Mouse (Mus musculus) frontal cortex, postnatal 14 days (tissue): ENCODE results near the gene Slc25a47.

ENCODE experiments used
- DNase-seq, 2 experiments: peaks; one replicate each; pipeline ENCODE4 v3.0.0; 2022; ENCODE audit warnings: low spot score in 2 of 2

Slc25a47 gene

DNA sequence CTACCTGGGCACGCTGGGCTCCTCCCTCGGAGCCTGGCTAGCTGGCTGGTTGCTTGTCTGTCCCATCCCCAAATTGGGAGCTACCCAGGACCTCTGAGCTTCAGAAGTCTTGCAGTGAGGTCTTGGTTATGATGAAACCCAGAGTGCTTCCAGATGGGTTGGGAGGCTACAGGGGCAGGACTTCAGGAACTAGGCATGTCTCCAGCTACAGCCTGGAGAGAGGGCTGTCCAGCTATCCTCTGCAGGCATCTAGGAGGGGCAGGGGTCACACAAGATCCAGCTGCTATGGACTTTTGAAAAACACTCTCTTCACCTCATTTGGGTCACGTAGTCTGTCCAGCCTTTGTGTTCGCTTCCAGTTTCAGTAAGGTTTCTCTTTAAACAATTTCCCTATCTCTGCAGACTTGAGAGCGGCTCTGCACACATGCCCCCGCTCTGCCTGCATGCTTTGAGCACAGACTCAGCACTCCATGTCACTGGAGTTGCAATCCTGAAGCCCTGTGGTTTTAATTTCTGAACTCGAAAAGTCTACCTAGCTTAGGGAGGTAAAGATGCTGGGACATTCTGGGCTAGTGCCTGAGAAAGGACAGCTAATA, 21.8 kb downstream of the Slc25a47 start:
- no peak for DNase-seq

DNA sequence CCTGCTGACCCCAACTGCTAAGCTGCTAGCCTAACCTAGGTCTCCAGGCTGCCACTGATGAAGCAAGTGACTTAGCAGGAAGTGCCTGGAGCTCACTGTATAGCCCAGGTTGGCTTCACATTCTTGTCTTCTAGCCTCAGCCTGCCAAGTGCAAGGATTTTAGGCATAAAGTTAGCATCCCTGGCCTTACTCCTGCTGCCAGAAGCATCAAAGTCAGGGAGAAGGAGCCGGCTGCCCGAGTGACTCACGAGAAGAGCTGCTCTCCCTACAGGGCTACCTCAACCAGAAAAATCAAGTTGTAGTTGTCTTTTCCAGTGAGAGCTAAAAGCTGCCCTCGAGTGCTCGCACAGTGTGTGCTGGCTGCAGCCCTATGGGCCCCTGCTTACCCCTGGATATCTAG, 22.6 kb downstream of the Slc25a47 start:
- no peak for DNase-seq

DNA sequence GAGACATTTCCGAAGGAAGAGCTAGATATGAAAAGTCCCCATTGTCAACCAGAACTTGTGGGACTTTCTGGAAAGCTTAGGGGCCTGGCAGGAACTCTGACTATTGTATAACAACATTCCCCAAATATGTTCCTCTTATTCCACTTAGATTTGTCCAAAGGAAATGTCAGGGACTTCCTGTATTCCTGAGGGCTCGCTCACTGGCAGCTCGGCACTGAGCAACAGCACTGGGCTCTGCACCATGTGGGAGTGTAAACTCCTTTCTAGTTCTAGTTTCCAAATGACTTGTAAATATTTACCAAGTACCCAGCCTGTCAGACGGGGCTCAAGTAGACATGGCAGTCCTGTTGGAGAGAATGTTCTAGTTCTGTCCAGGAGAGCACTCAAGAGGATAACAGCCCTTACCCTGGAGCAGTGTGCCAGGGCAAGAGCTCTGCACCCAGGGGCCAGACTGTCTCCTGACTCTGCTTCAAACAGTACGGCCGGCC, 29.2 kb downstream of the Slc25a47 start:
- no peak for DNase-seq

DNA sequence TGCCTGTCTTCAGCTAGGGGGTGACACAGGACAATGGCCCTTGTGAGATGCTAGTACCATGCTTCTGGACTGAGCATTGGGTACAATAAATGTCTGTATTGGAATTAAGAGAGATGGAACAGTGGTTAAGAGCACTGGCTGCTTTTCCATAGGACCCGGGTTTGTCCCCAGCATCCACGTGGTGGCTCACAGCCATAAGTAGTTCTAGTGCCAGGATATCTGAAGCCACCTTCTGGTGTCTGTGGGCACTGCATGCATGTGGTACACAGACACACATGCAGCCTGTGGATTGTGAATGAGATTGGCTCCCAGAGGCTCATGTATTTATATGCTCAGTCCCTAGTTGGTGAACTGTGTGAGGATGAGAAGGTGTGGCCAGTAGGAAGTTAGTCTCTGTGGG, 33.7 kb downstream of the Slc25a47 start:
- no peak for DNase-seq

DNA sequence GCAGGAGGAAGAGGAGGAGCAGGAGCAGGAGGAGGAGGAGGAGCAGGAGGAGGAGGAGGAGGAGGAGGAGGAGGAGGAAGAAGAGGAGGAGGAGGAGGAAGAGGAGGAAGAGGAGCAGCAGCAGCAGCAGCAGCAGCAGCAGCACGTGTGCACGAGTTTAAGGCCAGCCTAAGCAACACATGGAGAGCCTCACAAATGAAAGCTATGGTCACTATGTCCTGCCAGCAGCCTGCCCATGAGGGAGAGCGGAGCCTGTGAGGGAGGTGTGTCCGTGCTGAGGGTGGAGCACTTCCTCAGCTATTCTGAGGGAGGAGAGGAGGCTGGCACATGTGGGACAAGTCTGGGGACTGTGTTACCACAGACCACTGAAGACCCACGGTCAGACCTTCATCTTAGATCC, 37.3 kb downstream of the Slc25a47 start:
- DNase-seq: no peak

DNA sequence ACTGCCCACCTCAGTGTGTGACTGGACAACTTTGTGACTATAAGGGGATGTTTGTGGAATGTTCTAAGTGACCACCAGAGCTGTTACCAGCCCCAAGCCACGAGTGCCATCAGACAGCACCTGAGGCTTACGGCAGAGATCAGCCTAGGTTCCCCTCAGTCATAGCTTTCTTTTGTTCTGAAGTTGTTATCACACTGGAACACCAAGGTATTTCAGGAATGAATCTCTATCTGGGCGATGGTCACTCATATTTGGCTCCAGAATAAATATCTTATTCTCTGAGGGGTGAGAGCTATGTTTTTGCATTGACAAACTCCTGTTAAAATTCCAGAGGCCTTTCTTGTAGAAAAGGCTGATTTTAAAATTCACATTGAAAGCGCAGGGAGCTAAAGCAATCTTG, 43.3 kb downstream of the Slc25a47 start:
- no peak for DNase-seq

DNA sequence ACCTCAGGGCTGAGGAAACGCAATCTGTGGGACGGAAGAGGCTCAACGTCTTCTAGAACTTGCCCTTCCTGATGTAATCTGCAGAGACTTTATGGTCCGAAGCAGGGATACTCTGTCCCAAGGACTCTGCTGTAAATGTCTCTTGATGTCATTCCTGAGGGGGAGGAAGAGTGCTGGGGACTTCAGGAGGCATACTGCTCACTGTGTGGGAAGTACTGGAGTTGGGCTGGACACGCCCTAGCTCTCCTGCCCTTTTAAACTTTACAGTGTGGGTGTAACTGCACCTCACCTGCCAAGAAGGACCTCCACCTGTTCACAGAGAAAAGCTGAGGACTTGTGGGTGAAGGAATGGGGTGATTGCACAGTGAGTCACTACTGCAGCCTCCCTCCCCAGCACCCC, 44.8 kb downstream of the Slc25a47 start:
- no peak for DNase-seq

DNA sequence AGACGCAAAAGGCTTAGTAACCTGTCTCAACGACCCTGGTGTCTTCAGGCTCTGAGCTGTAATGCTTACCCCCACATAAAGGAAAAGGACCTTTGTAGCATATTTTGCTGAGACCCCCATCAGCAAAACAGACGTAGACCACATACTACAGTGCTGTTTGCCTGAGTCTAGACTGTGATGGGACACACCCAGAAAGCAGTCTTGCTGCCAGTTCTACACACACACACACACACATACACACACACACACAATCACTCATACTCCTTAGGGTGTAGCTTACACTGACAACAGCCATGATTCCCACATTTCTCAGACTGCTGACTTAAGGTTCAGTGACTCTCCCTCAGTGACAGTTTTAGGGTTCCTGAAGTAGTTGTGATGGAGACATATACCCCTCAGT, 45.3 kb downstream of the Slc25a47 start:
- no peak for DNase-seq

DNA sequence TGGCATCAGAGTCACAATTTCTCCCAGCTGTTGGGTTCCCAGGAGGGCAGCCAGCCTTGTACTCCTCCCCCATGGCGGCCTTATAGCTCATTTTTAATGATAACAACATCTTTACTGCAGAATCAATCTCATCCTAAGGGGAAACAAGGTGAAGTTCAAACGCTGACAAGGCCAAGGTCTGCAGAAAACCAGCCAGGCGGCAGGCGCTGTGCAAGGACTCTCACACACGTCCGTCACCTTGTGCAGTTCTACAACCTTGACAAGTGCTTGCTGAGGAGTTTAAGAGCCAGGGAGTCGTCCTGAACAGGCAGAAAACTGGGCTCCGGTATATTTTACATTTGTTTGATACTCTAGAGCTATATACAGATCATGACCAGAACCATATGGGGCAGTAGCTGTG, 46.9 kb downstream of the Slc25a47 start:
- no peak for DNase-seq

DNA sequence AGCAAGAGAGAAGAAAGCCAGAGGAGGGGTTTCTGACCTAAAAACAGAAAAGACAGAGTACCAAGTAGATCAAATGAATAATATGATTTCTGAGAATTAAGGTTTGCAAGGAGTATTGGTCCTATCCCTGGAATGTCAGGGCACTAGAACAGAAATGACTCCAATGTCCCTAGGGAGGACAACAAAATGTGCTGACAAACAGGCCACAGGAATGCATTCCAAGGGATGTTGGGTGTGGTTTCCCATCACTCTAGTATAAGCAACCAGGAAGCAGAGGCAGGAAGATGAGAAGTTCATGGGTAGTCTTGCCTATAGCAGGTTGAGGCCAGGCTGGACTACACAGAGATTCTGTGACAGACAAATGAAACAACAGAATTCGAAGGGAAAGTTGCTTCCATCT, 50.1 kb downstream of the Slc25a47 start:
- DNase-seq: no peak

DNA sequence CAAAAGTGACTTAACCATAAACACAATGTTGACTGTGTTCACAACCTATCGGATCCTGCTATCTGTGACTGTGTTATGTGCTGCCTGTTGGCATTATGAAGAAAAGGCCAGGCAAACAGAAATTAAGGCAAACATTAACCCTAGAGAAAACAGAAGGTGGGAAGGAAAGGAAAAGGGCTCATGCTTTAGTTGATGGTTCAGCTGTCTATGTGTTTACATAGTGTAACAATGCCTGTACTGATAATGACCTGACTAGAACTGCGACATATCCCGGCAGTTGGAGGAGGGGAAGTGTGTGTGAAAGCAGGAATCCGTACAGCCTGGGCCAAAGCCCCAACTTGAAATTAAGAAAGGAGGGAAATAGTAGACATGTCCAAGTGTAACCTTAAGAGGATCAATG, 51.2 kb downstream of the Slc25a47 start:
- no peak for DNase-seq

DNA sequence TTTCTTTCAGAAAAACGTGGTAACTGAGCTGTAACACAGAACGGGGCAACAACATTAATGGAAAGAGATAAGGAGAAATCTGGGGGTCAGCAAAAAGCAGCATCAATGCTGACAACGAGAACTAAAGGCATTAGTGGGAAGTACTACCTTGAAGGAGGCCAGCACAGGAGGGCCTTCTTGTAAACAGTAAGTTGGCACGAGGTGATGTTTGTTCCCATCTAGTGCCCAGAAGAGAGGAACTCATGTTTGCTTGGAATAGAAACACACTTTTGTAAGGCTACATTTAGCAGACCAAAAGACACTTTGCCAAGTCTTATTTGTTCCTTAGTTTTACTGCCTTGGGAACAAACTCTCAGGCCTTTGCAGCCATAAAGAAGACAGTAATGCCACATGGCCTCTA, 52.8 kb downstream of the Slc25a47 start:
- no peak for DNase-seq

DNA sequence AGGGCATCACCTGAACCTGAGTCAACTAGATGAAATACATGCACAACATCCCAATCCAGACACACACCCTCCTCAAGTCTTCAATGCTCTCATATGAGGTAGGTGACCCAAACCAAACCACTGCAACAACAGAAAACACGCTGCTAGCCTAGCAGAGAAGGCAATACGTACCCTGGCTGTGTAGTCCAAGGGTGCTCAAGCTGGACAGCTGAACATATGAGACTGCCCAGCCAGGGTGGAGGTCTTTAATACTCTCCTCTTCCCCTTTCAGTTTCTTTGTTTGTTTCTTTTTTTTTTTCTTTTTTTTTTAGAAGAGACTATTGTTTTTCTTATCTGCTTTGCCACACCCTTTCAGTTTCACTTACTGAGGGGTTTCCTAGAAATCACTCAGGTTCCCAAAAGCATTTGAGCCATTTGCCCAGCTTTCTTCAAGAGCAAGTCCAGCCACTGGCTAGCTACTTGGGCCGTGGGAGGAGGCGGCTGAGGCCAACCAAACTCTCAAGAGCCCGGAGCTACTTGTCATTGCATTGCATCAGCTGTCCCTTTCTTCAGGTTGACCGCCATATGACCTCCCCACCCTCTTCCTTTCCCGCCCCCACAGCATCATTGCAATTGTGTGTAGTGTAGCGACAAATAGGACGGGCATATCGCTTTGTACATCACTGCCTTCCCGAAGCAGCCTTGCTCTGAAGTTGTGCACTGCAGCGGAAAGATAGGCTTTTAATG, 57.3 kb downstream of the Slc25a47 start, which contains the start of gene Wdr25:
Gene Wdr25 (plus strand): TSS at position 643 of the 726 bp plus-strand sequence.
- DNase-seq: no peak

DNA sequence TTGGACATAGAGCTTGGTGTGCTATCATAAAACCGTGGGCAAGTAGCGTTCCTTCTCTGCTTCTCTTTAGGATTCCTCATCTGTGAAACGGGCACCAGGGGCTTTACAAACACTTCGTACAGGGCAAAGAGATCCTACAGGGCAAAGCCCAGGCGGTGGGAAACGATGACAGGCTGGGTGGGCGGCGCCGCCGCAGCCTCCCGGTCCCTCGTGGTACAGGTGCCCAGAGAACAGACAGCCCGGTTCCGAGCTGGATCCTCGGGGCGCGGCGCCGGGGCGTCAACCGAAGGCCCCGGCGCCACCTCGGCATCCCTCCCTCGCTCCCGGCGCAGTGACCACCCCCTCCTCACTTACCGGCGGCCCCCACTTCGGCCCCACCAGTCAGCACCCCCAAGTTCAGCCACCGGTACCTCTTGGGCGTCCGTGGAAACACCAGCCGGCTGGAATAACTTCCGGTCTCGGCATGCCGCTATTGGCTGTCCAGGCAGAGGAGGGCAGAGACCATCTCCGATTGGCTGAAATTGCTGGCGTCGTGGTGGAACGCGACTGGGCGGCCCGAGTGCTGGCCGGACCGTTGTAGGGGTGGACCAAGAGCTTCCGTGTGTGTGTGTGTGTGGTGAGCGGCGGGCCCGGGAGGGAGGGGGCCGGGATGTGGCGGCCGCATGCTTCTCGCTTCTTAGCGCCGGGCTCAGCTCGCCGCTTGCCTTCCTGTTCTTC, 58.0 kb downstream of the Slc25a47 start, which contains the start of gene Wars:
Gene Wars (minus strand): TSS at position 460 of the 717 bp plus-strand sequence.
- peak; percentile 94 to 96 for DNase-seq

DNA sequence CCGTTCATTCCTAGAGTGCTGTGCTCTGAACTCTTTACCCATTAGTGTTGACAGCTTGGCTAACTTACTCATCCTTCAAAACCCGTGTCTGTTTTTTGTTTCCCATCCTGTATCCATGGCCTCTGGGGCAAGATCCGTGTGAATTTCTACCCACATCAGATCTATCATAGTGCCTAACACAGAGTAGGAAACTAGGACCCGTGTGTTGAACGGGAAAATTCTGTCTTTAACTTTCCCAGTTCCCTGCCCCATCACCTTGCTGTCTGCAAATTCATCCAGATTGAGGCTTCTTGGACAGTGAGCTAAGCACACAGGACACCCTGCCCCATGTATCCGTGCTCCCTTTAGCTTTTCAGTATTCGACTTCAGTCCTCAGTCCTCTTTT, 58.6 kb downstream of the Slc25a47 start:
- DNase-seq: no peak

DNA sequence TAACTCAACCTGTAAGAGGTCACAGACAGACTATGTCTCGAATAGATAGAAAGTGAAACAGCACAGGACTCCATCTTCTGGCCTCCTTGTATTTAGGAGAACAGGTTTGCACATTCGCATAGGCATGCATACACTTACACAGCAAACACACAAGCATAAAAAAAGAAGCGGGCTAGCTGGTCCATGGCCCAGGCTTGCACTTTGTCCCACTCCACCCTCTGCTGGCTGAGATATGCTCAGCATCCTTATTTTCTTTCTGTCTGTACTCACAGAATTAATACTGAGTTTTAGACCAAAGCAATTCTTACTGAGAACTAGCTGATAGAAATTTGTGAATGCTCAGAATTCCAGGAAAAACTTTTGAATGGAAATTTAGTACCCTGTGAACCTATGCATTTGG, 60.2 kb downstream of the Slc25a47 start:
- DNase-seq: no peak

DNA sequence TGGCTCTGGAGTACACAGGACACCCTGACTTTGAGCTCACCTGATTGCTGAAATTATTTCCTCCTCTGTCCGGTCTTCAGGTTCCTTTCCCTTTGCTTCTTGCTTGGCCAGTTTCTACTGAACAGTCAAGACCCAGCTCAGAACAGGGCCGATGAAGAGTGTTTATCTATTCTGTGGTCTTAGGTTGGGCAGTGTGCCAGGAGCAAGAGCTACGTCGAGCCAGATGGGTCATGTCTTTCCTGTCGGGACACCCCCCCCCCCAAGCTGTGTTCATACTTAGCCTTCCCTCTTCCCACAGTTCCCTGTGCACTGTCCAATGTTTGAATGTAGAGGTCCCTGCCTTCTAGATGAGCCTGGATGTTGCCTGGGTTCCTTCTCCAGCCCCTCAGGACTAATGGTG, 65.5 kb downstream of the Slc25a47 start:
- no peak for DNase-seq

DNA sequence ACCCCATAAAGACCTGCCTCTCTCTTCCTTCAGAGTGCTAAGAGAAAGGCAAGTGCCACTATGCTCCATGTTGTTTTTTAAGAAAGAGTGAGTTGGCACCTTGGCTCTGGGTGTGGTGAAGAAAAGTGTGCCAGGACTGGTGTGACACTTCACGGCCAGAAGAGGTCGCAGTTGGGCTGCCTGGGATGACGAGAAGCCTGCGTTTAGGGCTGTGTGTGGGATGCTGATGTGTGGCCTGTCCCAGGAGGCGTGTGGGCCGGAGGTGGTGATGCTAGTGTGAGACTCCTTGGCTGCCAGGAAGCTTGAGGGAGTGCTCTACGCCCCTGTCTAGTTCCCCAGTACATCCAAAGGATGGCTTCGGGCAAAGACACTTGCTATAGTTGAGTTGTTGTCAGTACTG, 67.1 kb downstream of the Slc25a47 start:
- DNase-seq: peak; percentile 44 to 56

DNA sequence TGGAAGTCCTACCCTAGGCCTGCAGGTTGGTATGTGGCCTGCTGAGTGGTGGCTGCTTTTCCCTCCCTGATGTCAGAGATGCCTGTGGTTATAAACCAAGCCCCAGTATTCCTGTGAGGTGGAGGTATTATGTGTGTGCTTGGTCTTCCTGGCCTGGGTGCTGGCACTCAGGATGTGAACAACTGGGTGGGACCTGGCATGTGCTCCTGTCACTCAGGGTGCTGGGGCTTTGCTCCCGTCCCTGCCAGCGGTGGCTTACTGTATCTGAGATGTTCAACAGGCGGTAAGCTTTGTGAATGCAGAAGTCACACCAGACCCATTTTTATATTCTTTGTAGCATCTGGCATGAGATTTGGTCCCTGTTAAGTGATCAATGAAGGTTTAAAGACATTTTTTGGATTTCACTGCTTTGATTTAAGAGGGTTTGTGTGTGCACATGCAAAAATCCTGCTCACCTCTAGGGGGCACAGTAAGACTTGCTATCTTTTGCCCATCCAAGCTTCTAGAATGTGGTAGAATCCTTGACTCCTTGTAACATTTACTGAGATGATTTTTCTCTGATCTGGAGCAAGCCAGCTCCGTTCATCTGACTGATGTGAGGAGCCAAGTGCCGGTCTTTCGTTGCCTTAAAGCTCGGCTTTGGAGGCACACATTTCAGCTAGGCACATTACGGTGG, 67.9 kb downstream of the Slc25a47 start:
- peak; percentile 64 to 80 for DNase-seq

DNA sequence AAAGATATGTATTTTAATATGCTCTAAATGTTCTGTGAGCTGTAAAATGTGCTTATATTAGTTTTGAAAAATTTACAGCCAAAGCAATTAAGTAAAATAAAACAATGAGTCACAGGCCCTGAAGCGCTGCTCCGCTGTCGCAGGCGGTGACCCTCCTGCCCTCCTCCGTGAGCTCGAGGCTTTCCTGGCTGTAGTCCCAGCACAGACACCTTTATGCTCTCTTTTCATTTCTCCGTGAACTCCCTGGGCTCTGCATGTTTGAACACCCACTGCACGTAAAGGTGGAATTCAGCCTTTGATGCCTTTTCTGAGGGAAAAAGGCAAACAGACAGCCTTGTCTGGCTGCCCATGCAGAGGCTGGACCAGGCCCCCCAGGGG, 68.4 kb downstream of the Slc25a47 start:
- no peak for DNase-seq

DNA sequence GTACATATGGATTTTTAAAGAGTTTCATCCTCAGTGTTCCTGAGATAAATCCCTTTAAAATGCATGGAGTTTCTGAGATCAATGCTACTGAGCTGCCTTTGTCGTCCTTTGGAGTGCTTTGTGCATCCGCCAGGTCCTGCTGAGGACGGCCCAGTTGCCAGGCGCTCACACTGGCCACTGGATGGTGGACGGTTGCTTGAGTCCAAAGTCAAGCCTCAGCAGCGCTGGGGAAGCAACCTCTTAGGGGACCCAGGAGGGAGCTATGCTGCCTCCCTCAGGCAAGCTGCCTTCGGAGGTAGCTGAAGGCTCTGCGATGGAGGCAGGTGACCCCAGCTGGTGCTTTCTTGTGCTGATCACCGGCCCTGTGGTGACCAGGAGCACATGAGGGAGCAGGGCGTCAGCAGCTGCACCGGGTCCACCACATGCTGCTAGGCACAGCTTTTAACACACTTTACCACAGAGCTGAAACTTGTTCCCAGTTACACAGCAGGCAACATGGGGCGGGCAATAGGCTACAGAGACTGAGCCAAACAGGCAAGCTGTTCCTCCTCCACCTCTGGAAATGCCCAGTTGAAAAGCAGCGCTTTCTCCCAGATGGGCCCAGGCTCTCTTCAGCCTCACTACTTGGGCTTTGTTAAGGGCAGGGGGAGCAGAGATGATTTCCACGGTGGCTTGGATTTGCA, 69.9 kb downstream of the Slc25a47 start:
- no peak for DNase-seq

DNA sequence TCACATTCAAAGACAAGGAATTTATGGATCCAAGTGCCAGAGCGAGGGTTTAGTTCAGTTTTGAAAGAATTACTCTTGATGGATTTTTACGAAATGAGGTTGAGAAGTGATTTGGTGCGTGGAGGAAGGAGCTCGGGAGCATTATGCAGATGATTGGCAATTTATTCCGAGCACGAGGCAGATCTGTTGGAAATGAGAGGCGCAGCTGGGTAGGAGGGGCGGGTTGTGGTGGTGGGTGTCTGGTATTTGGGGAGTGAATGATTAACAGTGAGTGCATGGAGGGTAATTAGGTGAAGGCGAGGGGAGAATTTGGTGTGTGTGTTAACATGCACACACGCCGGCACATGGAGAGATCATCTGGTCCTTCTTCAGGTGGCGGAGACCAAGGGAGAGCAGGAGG, 70.6 kb downstream of the Slc25a47 start:
- no peak for DNase-seq
